Mouse (Mus musculus) heart, postnatal 0 days (tissue): Measurements from ENCODE around the gene Ahnak. TPM values are rescaled to one million over a fixed set of nuclear protein-coding genes. Genes with fewer than 3 reads are reported as not detected.
A peak's percentile ranks its signal among the peaks of the same experiment; 100 is the strongest.

ENCODE experiments used
- ATAC-seq: fragments of 200-750 bp; cut with Nextera tagmentation; 2 replicates; pipeline ENCODE4 v1.8.0; 2017; ENCODE audit warnings: low read depth, moderate number of reproducible peaks, moderate library complexity; ENCODE audit not compliant: insufficient read depth
- DNase-seq: peaks from one replicate; pipeline ENCODE4 v3.0.0-alpha.2; 2016; ENCODE audit warnings: low spot score
- H3K27ac ChIP-seq: fragments of 300-500 bp; sonication (generic); 2 replicates; pipeline ENCODE4 v1.5.1; 2014; ENCODE audit warnings: low read depth, mild to moderate bottlenecking
- H3K27me3 ChIP-seq: fragments of 300-500 bp; sonication (generic); 2 replicates; pipeline ENCODE4 v1.6.1; 2014; ENCODE audit warnings: low read length, mixed read lengths; ENCODE audit not compliant: control insufficient read depth, insufficient read depth
- H3K36me3 ChIP-seq: fragments of 300-500 bp; sonication (generic); replicated peaks from 2 replicates; pipeline ENCODE4 v1.6.1; 2014; ENCODE audit warnings: low read length, mixed read lengths; ENCODE audit not compliant: control insufficient read depth, insufficient read depth
- H3K4me1 ChIP-seq: fragments of 300-500 bp; sonication (generic); 2 replicates; pipeline ENCODE4 v1.6.1; 2014; ENCODE audit warnings: antibody characterized with exemption; ENCODE audit not compliant: control insufficient read depth, insufficient read depth
- H3K4me2 ChIP-seq: fragments of 300-500 bp; sonication (generic); 2 replicates; pipeline ENCODE4 v1.6.1; 2014; ENCODE audit warnings: low read depth, mild to moderate bottlenecking, low read length, moderate library complexity
- H3K4me3 ChIP-seq: fragments of 300-500 bp; sonication (generic); 2 replicates; pipeline ENCODE4 v1.5.1; 2014; ENCODE audit warnings: low read depth, low read length
- H3K9ac ChIP-seq: fragments of 300-500 bp; sonication (generic); replicated peaks from 2 replicates; pipeline ENCODE4 v1.6.1; 2014; ENCODE audit warnings: low read depth, low read length, mixed read lengths
- H3K9me3 ChIP-seq: fragments of 300-500 bp; sonication (generic); replicated peaks from 2 replicates; pipeline ENCODE4 v1.6.1; 2016; ENCODE audit warnings: low read length; ENCODE audit not compliant: control insufficient read depth
- CTCF ChIP-seq: IDR thresholded peaks from 2 replicates; pipeline ENCODE4 v1.5.1; 2016; ENCODE audit warnings: antibody characterized with exemption, control low read depth, low read depth
- EP300 ChIP-seq: IDR thresholded peaks from 2 replicates; pipeline ENCODE4 v1.6.1; 2016; ENCODE audit warnings: antibody characterized with exemption, low read depth
- WGBS: fragments of 180-500 bp; shearing (Covaris S2); extraction: QIAGEN DNeasy Blood & Tissue Kit; methylation state at CpG from one replicate; pipeline ENCODE4 v1.1.7; 2014; 5-methylcytosine and 5-hydroxymethylcytosine counted together
- polyA plus RNA-seq: library from polyadenylated mRNA; unstranded; fragments of >200 nt; fragmentation: Nextera tagmentation; extraction: Ambion mirVana; gene quantifications from 2 replicates; pipeline ENCODE4 v1.2.1, GENCODE M21; 2015
- total RNA-seq: library from RNA; depleted of rRNA; stranded (reverse); fragments of >200 nt; gene quantifications from 2 replicates; pipeline ENCODE4 v1.2.3, GENCODE M21; 2014; ENCODE audit warnings: low replicate concordance

The Ahnak gene
- total and polyA plus RNA-seq, 2 experiments from 2014 or later, result 56.8 to 122 TPM

GRCm38 (mm10) chr19:9029640-9030262, 40.7 kb downstream of the Ahnak start:
- 30% methylated on average over 2 of the region's 2 CpGs for WGBS
- H3K4me2 ChIP-seq, result no peak overlapping the region
- peak overlapping the region; percentile 51 for H3K27ac ChIP-seq
- peak; percentile 27; the same call in 1 of the 2 replicates for ATAC-seq
- H3K36me3 ChIP-seq, result no peaks in the 10 kb centered on the region
- peaks cover 63% of the 10 kb centered on the region for H3K4me1 ChIP-seq
- H3K4me3 ChIP-seq, result no peak overlapping the region
- no peaks in the 10 kb centered on the region for H3K9me3 ChIP-seq
- no peaks in the 10 kb centered on the region for H3K27me3 ChIP-seq
- TF ChIP-seq CTCF, result no peak
- no peak for TF ChIP-seq EP300
- no peak for DNase-seq
- H3K9ac ChIP-seq, result no peak overlapping the region

- Histone ChIP-seq H3K4me1 (peaks cover 47% of the 10 kb centered on the region), H3K4me3 (no peak overlapping the region), H3K4me2 (no peak overlapping the region), H3K36me3 (no peaks in the 10 kb centered on the region), H3K27me3 (no peaks in the 10 kb centered on the region), H3K9me3 (no peaks in the 10 kb centered on the region), H3K9ac (no peak overlapping the region), H3K27ac (peak overlapping the region; percentile 75)
- ATAC-seq (peak; percentile 70), DNase-seq (peak; percentile 43)
- TF ChIP-seq CTCF (no peak), EP300 (no peak)
- 42% methylated on average over 7 of the region's 7 CpGs for WGBS
Measured at GRCm38 (mm10) chr19:9032502-9033129, 43.5 kb downstream of the Ahnak start.

GRCm38 (mm10) chr19:9033412-9034340, 44.6 kb downstream of the Ahnak start:
- TF ChIP-seq CTCF, result no peak
- TF ChIP-seq EP300, result no peak
- H3K36me3 ChIP-seq, result no peaks in the 10 kb centered on the region
- peaks cover 39% of the 10 kb centered on the region for H3K4me1 ChIP-seq
- ATAC-seq (no peak), DNase-seq (no peak)
- H3K4me2 ChIP-seq, result no peak overlapping the region
- H3K9me3 ChIP-seq, result no peaks in the 10 kb centered on the region
- peak overlapping the region; percentile 75; the same call in 1 of the 2 replicates for H3K27ac ChIP-seq
- WGBS, result 58% methylated on average over 9 of the region's 9 CpGs
- H3K27me3 ChIP-seq, result no peaks in the 10 kb centered on the region
- no peak overlapping the region for H3K4me3 ChIP-seq
- H3K9ac ChIP-seq, result no peak overlapping the region

- H3K36me3 ChIP-seq, result no peaks in the 10 kb centered on the region
- H3K27me3 ChIP-seq, result no peaks in the 10 kb centered on the region
- no peak overlapping the region for H3K9ac ChIP-seq
- peaks cover 38% of the 10 kb centered on the region for H3K4me1 ChIP-seq
- WGBS, result 89% methylated on average over 3 of the region's 3 CpGs
- no peak overlapping the region for H3K4me3 ChIP-seq
- no peak overlapping the region for H3K27ac ChIP-seq
- no peak overlapping the region for H3K4me2 ChIP-seq
- no peaks in the 10 kb centered on the region for H3K9me3 ChIP-seq
- DNase-seq (no peak), ATAC-seq (no peak)
- no peak for TF ChIP-seq CTCF
- no peak for TF ChIP-seq EP300
Measured at GRCm38 (mm10) chr19:9034480-9034879, 45.4 kb downstream of the Ahnak start.

- Histone ChIP-seq H3K4me3 (no peak overlapping the region), H3K36me3 (no peaks in the 10 kb centered on the region), H3K4me1 (peaks cover 38% of the 10 kb centered on the region), H3K27me3 (no peaks in the 10 kb centered on the region), H3K9ac (no peak overlapping the region), H3K4me2 (no peak overlapping the region), H3K27ac (no peak overlapping the region), H3K9me3 (no peaks in the 10 kb centered on the region)
- ATAC-seq (no peak), DNase-seq (no peak)
- no peak for TF ChIP-seq CTCF
- TF ChIP-seq EP300, result no peak
- WGBS, result 59% methylated on average over 3 of the region's 3 CpGs
Measured at GRCm38 (mm10) chr19:9035101-9035500, 46.0 kb downstream of the Ahnak start.
